Mouse (Mus musculus): ENCODE measurements at regions not wholly inside any gene's neighbourhood (a gene's known extent, or its start where the extent isn't known, plus 50 kb on each side); places are given as distances from the start of the nearest gene placed in this dataset.

DNA sequence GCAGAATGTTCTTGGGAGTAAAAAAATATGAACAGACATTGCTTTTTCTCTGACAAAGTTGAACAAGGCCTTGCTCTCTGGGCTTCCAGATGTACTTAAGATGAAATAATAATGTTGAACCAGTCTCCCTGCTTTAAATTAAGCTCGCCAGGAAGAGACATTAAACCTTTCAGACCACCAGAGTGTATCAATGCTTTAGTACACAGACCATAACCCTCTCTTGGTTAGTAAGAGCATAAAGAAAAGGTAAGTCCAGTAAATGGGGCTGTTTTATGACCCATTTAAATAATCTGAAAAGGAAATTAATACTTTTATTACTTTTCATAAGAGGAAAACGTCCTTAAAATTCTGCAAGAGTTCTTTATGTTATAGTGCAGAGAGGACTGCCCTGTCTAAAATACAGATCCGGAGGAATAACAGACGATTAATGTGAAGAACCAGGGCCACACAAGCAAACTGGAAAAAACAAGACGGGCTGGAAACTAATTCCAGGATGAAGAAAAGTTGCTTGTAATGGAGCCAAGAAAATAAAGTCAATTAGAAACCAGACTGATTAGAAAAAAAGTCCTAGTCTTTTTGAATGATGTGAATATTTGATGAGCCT lies 74.4 kb downstream of the Mettl11b start:
- no peak for TF ChIP-seq RCOR1 (conservative IDR thresholded peaks at IDR 0.05; ENCODE audit: low read depth, low read length)
- TF ChIP-seq SIN3A (IDR thresholded peaks at IDR 0.05; ENCODE audit: low read length), result no peak
- no peak for TF ChIP-seq USF2 (conservative IDR thresholded peaks at IDR 0.05; ENCODE audit: low read depth, low read length)
- no peak for TF ChIP-seq POLR2A (IDR thresholded peaks at IDR 0.05; ENCODE audit: low read depth, low read length)
- no peak for TF ChIP-seq CTCF (conservative IDR thresholded peaks at IDR 0.05 in 1 of 2, IDR thresholded peaks at IDR 0.05 in 1 of 2; ENCODE audit: low read depth in 2 of 2, low read length in 2 of 2)
- no peak for TF ChIP-seq BHLHE40 (IDR thresholded peaks at IDR 0.05; ENCODE audit: low read depth, low read length)
- no peak for TF ChIP-seq GABPA (IDR thresholded peaks at IDR 0.05; ENCODE audit: insufficient replicate concordance, low read depth, low read length)
- no peak for TF ChIP-seq E2F4 (IDR thresholded peaks at IDR 0.05; ENCODE audit: insufficient replicate concordance, low read depth, low read length)
- TF ChIP-seq ZNF384 (IDR thresholded peaks at IDR 0.05; ENCODE audit: low read depth, low read length), result no peak
